Mouse (Mus musculus) right cerebral cortex, adult 2 months (tissue): Measurements from ENCODE around the gene Olfr530.

ENCODE experiments used
- DNase-seq, 2 experiments: peaks; one replicate each; pipeline ENCODE4 v3.0.0; 2021 to 2022; ENCODE audit warnings: low spot score in 2 of 2

Olfr530 gene

GRCm38 (mm10) chr7:140376231-140376630, at the start of gene Olfr530:
Gene Olfr530 (minus strand): TSS chr7:140376331.
- no peak for DNase-seq

GRCm38 (mm10) chr7:140421539-140421938, 45.4 kb upstream of the Olfr530 start, which contains the start of gene Olfr532:
Gene Olfr532 (minus strand): TSS chr7:140421639.
- no peak for DNase-seq

- no peak for DNase-seq
These were observed 26.7 kb upstream of the Olfr530 start, which contains the start of gene Olfr531 for GRCm38 (mm10) chr7:140402818-140403217. Gene Olfr531 (minus strand): TSS chr7:140402918.

- no peak for DNase-seq
These were observed 780 bp upstream of the Olfr530 start for GRCm38 (mm10) chr7:140376911-140377310.

- DNase-seq = no peak
These were observed 1.8 kb downstream of the Olfr530 start for GRCm38 (mm10) chr7:140374300-140374699.

- DNase-seq = no peak
These were observed 14.6 kb downstream of the Olfr530 start, which contains the start of gene Olfr60 for GRCm38 (mm10) chr7:140361571-140361970. Gene Olfr60 (minus strand): TSS chr7:140361671.

- no peak for DNase-seq
These were observed 42.4 kb downstream of the Olfr530 start, which contains the start of gene Olfr527 for GRCm38 (mm10) chr7:140333717-140334116. Gene Olfr527 (plus strand): TSS chr7:140334017.

- no peak for DNase-seq
These were observed 46.3 kb downstream of the Olfr530 start for GRCm38 (mm10) chr7:140329766-140330304.
